Mouse (Mus musculus) liver, embryonic 15.5 days (tissue): Measurements from ENCODE around the gene Vps53. TPM values are rescaled to one million over a fixed set of nuclear protein-coding genes. Genes with fewer than 3 reads are reported as not detected.

ENCODE experiments used
- ATAC-seq: fragments of 200-750 bp; cut with Nextera tagmentation; 2 replicates; pipeline ENCODE4 v1.8.0; 2017; ENCODE audit warnings: moderate number of reproducible peaks, mild to moderate bottlenecking, moderate library complexity; ENCODE audit not compliant: insufficient read depth
- H3K27ac ChIP-seq: fragments of 300-500 bp; sonication (generic); replicated peaks from 2 replicates; pipeline ENCODE4 v1.5.1; 2015; ENCODE audit warnings: mild to moderate bottlenecking, inconsistent platforms
- H3K27me3 ChIP-seq: fragments of 300-500 bp; sonication (generic); 2 replicates; pipeline ENCODE4 v1.6.1; 2015; ENCODE audit warnings: mild to moderate bottlenecking, inconsistent platforms
- H3K36me3 ChIP-seq: fragments of 300-500 bp; sonication (generic); replicated peaks from 2 replicates; pipeline ENCODE4 v1.6.1; 2015; ENCODE audit warnings: moderate library complexity, mild to moderate bottlenecking, inconsistent platforms
- H3K4me1 ChIP-seq: fragments of 300-500 bp; sonication (generic); replicated peaks from 2 replicates; pipeline ENCODE4 v1.6.1; 2015; ENCODE audit warnings: inconsistent platforms
- H3K4me2 ChIP-seq: fragments of 300-500 bp; sonication (generic); 2 replicates; pipeline ENCODE4 v1.6.1; 2015; ENCODE audit warnings: moderate library complexity, mild to moderate bottlenecking, inconsistent platforms
- H3K4me3 ChIP-seq: fragments of 300-500 bp; sonication (generic); replicated peaks from 2 replicates; pipeline ENCODE4 v1.5.1; 2015; ENCODE audit warnings: mild to moderate bottlenecking, inconsistent platforms
- H3K9ac ChIP-seq: fragments of 300-500 bp; sonication (generic); 2 replicates; pipeline ENCODE4 v1.6.1; 2015; ENCODE audit warnings: moderate library complexity, mild to moderate bottlenecking, inconsistent platforms
- H3K9me3 ChIP-seq: fragments of 300-500 bp; sonication (generic); replicated peaks from 2 replicates; pipeline ENCODE4 v1.6.1; 2016; ENCODE audit warnings: inconsistent platforms
- WGBS: fragments of 180-500 bp; shearing (Covaris S2); methylation state at CpG from one replicate; pipeline ENCODE4 v1.1.7; 2015; ENCODE audit warnings: mixed read lengths; ENCODE audit not compliant: insufficient replicate concordance; 5-methylcytosine and 5-hydroxymethylcytosine counted together
- polyA plus RNA-seq: library from polyadenylated mRNA; unstranded; fragments of >200 nt; fragmentation: Nextera tagmentation; extraction: Ambion mirVana; gene quantifications from 2 replicates; pipeline ENCODE4 v1.2.1, GENCODE M21; 2015

The Vps53 gene
- polyA plus RNA-seq, 1 experiment from 2014 or later = 13.5 TPM

- H3K27me3 ChIP-seq = no peaks in the 10 kb centered on the region
- peaks cover 9% of the 10 kb centered on the region; the same call in 1 of the 2 replicates for H3K36me3 ChIP-seq
- WGBS = 74% methylated on average over 11 of the region's 11 CpGs
- no peak overlapping the region for H3K4me2 ChIP-seq
- no peak overlapping the region for H3K4me3 ChIP-seq
- no peaks in the 10 kb centered on the region for H3K9me3 ChIP-seq
- H3K4me1 ChIP-seq = no peaks in the 10 kb centered on the region
- H3K27ac ChIP-seq = no peak overlapping the region
- ATAC-seq = no peak
- no peak overlapping the region for H3K9ac ChIP-seq
Measured at GRCm38 (mm10) chr11:76106551-76107496, 72.6 kb downstream of the Vps53 start.

- no peak for ATAC-seq
- no peaks in the 10 kb centered on the region for H3K4me1 ChIP-seq
- H3K36me3 ChIP-seq = peaks cover 11% of the 10 kb centered on the region
- H3K9me3 ChIP-seq = no peaks in the 10 kb centered on the region
- no peaks in the 10 kb centered on the region for H3K27me3 ChIP-seq
- no peak overlapping the region for H3K4me3 ChIP-seq
- H3K27ac ChIP-seq = no peak overlapping the region
- no peak overlapping the region for H3K4me2 ChIP-seq
- H3K9ac ChIP-seq = no peak overlapping the region
Measured at GRCm38 (mm10) chr11:76101154-76101553, 78.3 kb downstream of the Vps53 start.

- WGBS = 70% methylated on average over 4 of the region's 4 CpGs
- no peak overlapping the region for H3K27ac ChIP-seq
- H3K4me1 ChIP-seq = no peaks in the 10 kb centered on the region
- no peak overlapping the region for H3K9ac ChIP-seq
- H3K4me2 ChIP-seq = no peak overlapping the region
- H3K36me3 ChIP-seq = peaks cover 11% of the 10 kb centered on the region
- H3K27me3 ChIP-seq = no peaks in the 10 kb centered on the region
- no peak for ATAC-seq
- no peaks in the 10 kb centered on the region for H3K9me3 ChIP-seq
- H3K4me3 ChIP-seq = no peak overlapping the region
Measured at GRCm38 (mm10) chr11:76099193-76099975, 80.1 kb downstream of the Vps53 start.

- WGBS = 85% methylated on average over 8 of the region's 8 CpGs
- Histone ChIP-seq H3K27me3 (no peaks in the 10 kb centered on the region), H3K4me3 (no peak overlapping the region), H3K4me1 (no peaks in the 10 kb centered on the region), H3K9me3 (no peaks in the 10 kb centered on the region), H3K4me2 (no peak overlapping the region), H3K9ac (no peak overlapping the region), H3K36me3 (peaks cover 12% of the 10 kb centered on the region; the same call in 1 of the 2 replicates), H3K27ac (no peak overlapping the region)
- no peak for ATAC-seq
Measured at GRCm38 (mm10) chr11:76093610-76094009, 85.8 kb downstream of the Vps53 start.

DNA sequence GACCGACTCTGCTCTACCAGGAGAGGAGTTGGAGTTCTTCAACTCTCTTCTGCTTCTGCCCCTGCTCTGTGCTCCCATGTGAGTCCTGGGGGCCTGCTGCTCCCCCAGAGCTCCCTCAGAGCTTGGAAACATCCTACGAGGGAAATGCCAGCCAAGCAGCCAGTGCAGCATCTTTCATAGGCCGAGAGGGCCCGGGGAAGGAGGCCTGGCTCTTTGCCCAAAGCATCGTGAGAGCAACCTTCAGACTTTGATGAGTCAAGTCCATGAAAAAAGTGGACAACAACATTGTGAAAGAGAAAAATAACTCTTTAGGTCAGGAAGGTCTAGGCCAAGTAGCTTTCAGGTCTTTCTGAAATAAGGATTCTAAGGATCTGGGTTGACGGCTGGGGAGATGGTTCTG, 89.7 kb downstream of the Vps53 start:
- WGBS = 68% methylated on average over 6 of the region's 6 CpGs
- H3K36me3 ChIP-seq = peaks cover 12% of the 10 kb centered on the region; the same call in 1 of the 2 replicates

GRCm38 (mm10) chr11:76088506-76088905, 90.9 kb downstream of the Vps53 start:
- H3K9ac ChIP-seq = no peak overlapping the region
- H3K27ac ChIP-seq = no peak overlapping the region
- H3K9me3 ChIP-seq = no peaks in the 10 kb centered on the region
- H3K4me1 ChIP-seq = no peaks in the 10 kb centered on the region
- H3K4me3 ChIP-seq = no peak overlapping the region
- H3K4me2 ChIP-seq = no peak overlapping the region
- WGBS = 44% methylated on average over 4 of the region's 4 CpGs
- H3K27me3 ChIP-seq = no peaks in the 10 kb centered on the region
- H3K36me3 ChIP-seq = peaks cover 12% of the 10 kb centered on the region; the same call in 1 of the 2 replicates
- no peak for ATAC-seq

More for the DNA sequence above, 89.7 kb downstream of the Vps53 start:
- Histone ChIP-seq H3K9ac (no peak overlapping the region), H3K27me3 (no peaks in the 10 kb centered on the region), H3K4me2 (no peak overlapping the region), H3K4me3 (no peak overlapping the region), H3K4me1 (no peaks in the 10 kb centered on the region), H3K27ac (no peak overlapping the region), H3K9me3 (no peaks in the 10 kb centered on the region)
- no peak for ATAC-seq

- no peak for ATAC-seq
- H3K27ac ChIP-seq = no peak overlapping the region
- no peaks in the 10 kb centered on the region for H3K9me3 ChIP-seq
- H3K27me3 ChIP-seq = no peaks in the 10 kb centered on the region
- no peak overlapping the region for H3K9ac ChIP-seq
- WGBS = 65% methylated on average over 5 of the region's 5 CpGs
- no peaks in the 10 kb centered on the region for H3K4me1 ChIP-seq
- no peak overlapping the region for H3K4me2 ChIP-seq
- peaks cover 7% of the 10 kb centered on the region for H3K36me3 ChIP-seq
- H3K4me3 ChIP-seq = no peak overlapping the region
Measured at GRCm38 (mm10) chr11:76085898-76086591, 93.4 kb downstream of the Vps53 start.

GRCm38 (mm10) chr11:76084943-76085342, 94.5 kb downstream of the Vps53 start:
- no peaks in the 10 kb centered on the region for H3K27me3 ChIP-seq
- no peak for ATAC-seq
- no peak overlapping the region for H3K4me2 ChIP-seq
- 56% methylated on average over 1 of the region's 1 CpGs for WGBS
- H3K4me3 ChIP-seq = no peak overlapping the region
- H3K9me3 ChIP-seq = no peaks in the 10 kb centered on the region
- H3K36me3 ChIP-seq = peaks cover 4% of the 10 kb centered on the region
- H3K9ac ChIP-seq = no peak overlapping the region
- no peaks in the 10 kb centered on the region for H3K4me1 ChIP-seq
- no peak overlapping the region for H3K27ac ChIP-seq

- no peaks in the 10 kb centered on the region for H3K27me3 ChIP-seq
- no peak overlapping the region for H3K9ac ChIP-seq
- no peak overlapping the region for H3K4me3 ChIP-seq
- no peak overlapping the region for H3K27ac ChIP-seq
- H3K9me3 ChIP-seq = no peaks in the 10 kb centered on the region
- ATAC-seq = no peak
- 66% methylated on average over 3 of the region's 3 CpGs for WGBS
- H3K4me2 ChIP-seq = no peak overlapping the region
- H3K36me3 ChIP-seq = peaks cover 12% of the 10 kb centered on the region
- no peaks in the 10 kb centered on the region for H3K4me1 ChIP-seq
Measured at GRCm38 (mm10) chr11:76083941-76084367, 95.5 kb downstream of the Vps53 start.

DNA sequence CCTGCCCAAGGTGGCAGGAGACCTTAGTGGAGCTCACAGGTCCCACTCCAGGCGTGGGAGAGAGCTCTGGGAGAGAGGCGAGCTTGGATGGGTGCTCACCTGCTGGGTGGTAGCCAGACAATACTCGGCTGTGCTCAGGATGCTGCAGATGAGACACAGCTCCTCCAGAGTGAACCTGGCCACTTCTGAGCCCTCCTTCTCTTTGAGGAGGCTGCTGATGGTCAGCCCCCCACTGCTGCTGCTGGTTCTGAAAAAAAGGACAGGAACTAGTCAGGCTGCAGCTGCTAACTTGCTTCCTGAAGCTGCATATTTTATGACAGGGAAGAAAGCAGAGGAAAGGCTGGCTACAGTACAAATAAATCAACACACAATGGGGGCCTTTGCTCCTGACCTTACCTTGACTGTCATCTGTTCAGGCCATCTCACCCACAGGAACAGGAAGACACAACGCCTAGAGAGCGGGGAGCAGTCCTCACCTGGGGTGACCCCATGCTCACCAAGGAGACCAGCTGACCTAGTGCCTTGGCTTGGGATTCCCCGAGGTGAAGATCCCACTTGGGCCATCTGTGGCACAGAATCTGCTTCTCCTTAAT, 98.3 kb downstream of the Vps53 start:
- peaks cover 14% of the 10 kb centered on the region for H3K36me3 ChIP-seq
- 60% methylated on average over 6 of the region's 6 CpGs for WGBS
- no peak overlapping the region for H3K4me3 ChIP-seq
- no peak overlapping the region for H3K27ac ChIP-seq
- ATAC-seq = no peak
- H3K4me2 ChIP-seq = no peak overlapping the region
- H3K4me1 ChIP-seq = no peaks in the 10 kb centered on the region
- no peaks in the 10 kb centered on the region for H3K27me3 ChIP-seq
- no peaks in the 10 kb centered on the region for H3K9me3 ChIP-seq
- no peak overlapping the region for H3K9ac ChIP-seq
